Mouse (Mus musculus): ENCODE data around the gene Cyp2c69. TPM values are rescaled to one million over a fixed set of nuclear protein-coding genes. Genes with fewer than 3 reads are reported as not detected.
"Not testable (repeated sequence)": the region's sequence is repeated elsewhere in the genome, so short reads cannot be mapped to it uniquely, and the experiment has no call there.

Gene Cyp2c69
- polyA plus RNA-seq, 1 experiment from 2014 or later, result not detected

DNA sequence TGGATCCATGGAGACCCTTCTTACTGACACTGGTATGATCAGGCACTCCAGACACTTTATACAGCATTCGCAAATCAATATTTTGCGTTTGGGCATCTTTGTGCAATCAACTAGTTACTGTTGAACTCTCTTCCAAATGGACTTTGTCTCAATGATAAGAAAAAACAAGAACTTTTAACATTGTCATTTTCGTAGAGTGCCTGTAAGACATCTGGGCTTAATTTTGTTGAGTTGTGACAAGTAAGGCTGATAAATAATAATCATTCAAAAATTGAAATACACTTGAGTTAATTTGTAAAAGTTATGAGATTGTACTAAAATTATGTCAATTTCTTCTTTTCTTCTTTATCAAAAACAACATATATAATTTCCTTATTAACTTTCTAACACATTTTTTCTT is 73.9 kb downstream of the Cyp2c69 start, which contains the start of gene Cyp2c40:
TSS of gene Cyp2c40 (minus strand) at position 101 of the 400 bp plus-strand sequence.
- 84% methylated on average over 3 of the region's 3 CpGs for WGBS
- not testable (repeated sequence) for ATAC-seq (ENCODE audit: low FRiP score, low TSS enrichment); H3K36me3 ChIP-seq (ENCODE audit: control insufficient read depth, insufficient read depth, low read length); H3K9me3 ChIP-seq (ENCODE audit: control insufficient read depth, low read length); H3K4me3 ChIP-seq (ENCODE audit: low read length); H3K27me3 ChIP-seq (ENCODE audit: control insufficient read depth, insufficient read depth, low read length); H3K9ac ChIP-seq (ENCODE audit: low read depth, low read length); H3K27ac ChIP-seq (ENCODE audit: low read depth, low read length); H3K4me1 ChIP-seq (ENCODE audit: control insufficient read depth, insufficient read depth, low read length); H3K4me2 ChIP-seq (replicated peaks; ENCODE audit: low read depth, low read length)

Other genes starting within 250 kb of the Cyp2c69 start
- not detected in 2 replicates for gene Cyp2c67, start 237.7 kb downstream of the Cyp2c69 start, polyA plus RNA-seq (2014; fragmentation: Nextera tagmentation; extraction: Ambion mirVana)
- 0.14 TPM in 1 of 2 replicates, not detected in the other for gene Cyp2c68, start 145.7 kb downstream of the Cyp2c69 start, polyA plus RNA-seq (2014; fragmentation: Nextera tagmentation; extraction: Ambion mirVana)
- not detected in 2 replicates for gene Cyp2c40, start 74.0 kb downstream of the Cyp2c69 start, polyA plus RNA-seq (2014; fragmentation: Nextera tagmentation; extraction: Ambion mirVana)
- gene Cyp2c37, start 105.6 kb upstream of the Cyp2c69 start, polyA plus RNA-seq (2014; fragmentation: Nextera tagmentation; extraction: Ambion mirVana), result not detected in 2 replicates
- not detected in 2 replicates for gene Cyp2c54, start 187.0 kb upstream of the Cyp2c69 start, polyA plus RNA-seq (2014; fragmentation: Nextera tagmentation; extraction: Ambion mirVana)
- not detected in 2 replicates for gene Cyp2c50, start 202.9 kb upstream of the Cyp2c69 start, polyA plus RNA-seq (2014; fragmentation: Nextera tagmentation; extraction: Ambion mirVana)

Measured in kidney, embryonic 14.5 days (tissue).